Mouse (Mus musculus): ENCODE results near the gene Brms1. TPM values are rescaled to one million over a fixed set of nuclear protein-coding genes. Genes with fewer than 3 reads are reported as not detected.

The Brms1 gene
- total RNA-seq, 4 experiments from 2014 or later = 13.0 to 17.6 (median 15.6) TPM

DNA sequence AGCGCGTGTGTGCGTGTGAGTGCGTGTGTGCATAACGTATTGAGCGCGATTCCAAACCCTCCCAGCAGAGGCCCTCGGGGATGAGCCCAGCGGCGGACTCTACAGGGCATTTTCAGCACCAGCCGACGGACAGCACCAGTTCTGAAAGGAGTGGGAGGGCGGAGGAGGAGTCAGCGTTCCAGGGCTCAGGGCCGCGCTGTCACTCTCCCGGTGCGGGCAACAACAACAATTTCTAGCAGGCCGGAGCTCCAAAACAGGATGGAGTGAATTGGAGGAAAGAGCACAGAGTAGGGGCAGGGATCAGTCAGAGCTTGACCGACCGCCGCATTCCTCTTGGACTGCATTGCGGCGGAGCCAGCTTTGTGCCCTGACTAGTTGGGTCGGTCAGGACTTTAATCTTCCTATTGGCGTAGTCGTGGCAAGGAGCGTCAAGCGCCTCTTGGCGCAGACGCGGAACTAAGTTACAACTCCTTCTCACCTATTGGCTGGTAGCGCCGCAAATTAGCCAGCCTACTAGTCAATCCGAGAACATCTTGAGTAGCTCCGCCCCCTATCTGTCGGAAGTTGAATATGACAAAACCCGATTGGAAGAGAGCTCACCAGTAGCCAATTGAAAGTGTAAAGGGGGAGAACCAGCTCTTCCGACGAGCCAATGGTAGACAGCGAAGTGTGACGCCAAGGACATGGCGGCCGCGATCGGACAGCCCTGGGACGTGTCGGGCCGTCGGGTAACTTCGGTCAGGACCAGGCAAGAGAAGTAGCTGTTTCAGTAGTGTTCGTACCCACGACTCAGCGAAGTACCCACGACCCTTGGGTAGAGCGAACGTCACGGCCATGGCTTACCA, 47.0 kb downstream of the Brms1 start, which contains the start of gene Yif1a:
Gene Yif1a (plus strand): TSS at position 655 of the 845 bp plus-strand sequence.
- peak; percentile 98 for DNase-seq (ENCODE audit: low spot score)

- no peak for DNase-seq (ENCODE audit: low spot score)
These were observed 48.2 kb downstream of the Brms1 start for GRCm38 (mm10) chr19:5089324-5089723.

DNA sequence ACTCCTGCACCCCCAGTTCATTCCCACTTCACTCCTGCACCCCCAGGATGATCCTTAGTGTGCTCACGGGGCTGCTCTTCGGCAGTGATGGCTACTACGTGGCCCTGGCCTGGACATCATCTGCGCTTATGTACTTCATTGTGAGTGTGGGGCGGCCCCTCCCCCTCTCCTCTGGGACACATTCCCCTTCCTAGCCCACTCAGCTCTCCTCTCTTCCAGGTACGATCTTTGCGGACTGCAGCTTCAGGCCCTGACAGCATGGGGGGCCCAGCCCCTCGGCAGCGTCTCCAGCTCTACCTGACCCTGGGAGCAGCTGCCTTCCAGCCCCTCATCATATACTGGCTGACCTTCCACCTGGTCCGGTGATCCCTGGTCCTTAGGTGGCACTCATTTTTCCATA, 50.9 kb downstream of the Brms1 start:
- DNase-seq (ENCODE audit: low spot score) = no peak

DNA sequence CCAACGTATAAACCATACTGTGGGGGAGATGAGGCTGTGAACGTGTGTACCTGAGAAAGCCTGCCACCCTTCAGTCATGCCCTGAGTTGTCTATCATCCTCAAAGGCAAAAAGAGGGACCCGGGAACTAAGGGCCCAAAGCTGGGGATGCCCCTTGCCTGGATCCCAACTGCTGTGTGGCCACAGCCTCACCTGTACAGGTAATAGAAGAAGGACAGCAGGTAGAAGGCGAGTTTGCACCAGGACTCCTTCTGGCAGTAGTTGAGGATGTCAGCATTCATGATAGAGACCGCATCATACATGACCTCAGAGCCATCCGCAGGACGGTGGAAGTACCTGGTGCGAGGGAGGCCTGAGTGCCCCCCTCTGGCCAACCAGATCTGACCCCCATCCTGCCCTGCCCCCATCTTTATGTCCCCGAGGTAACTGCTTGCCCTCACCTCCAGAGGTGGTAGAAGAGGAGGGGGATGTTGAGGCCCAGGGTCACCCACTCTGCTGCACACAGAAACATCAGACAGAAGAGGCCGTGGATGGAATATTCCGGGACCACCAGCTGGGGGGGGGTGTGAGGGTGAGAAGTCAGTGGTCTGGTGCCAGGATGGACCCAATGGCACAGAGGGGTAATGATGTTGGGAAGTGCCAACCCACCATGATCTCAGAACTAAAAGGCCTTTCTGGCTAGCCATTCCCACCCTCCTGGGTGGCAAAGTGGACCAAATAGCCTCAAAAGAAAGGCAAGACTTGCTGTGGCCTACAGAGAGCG, 52.5 kb downstream of the Brms1 start:
- no peak for DNase-seq (ENCODE audit: low spot score)

- DNase-seq (ENCODE audit: low spot score) = peak; percentile 80
These were observed 53.1 kb downstream of the Brms1 start for GRCm38 (mm10) chr19:5094243-5094632.

DNA sequence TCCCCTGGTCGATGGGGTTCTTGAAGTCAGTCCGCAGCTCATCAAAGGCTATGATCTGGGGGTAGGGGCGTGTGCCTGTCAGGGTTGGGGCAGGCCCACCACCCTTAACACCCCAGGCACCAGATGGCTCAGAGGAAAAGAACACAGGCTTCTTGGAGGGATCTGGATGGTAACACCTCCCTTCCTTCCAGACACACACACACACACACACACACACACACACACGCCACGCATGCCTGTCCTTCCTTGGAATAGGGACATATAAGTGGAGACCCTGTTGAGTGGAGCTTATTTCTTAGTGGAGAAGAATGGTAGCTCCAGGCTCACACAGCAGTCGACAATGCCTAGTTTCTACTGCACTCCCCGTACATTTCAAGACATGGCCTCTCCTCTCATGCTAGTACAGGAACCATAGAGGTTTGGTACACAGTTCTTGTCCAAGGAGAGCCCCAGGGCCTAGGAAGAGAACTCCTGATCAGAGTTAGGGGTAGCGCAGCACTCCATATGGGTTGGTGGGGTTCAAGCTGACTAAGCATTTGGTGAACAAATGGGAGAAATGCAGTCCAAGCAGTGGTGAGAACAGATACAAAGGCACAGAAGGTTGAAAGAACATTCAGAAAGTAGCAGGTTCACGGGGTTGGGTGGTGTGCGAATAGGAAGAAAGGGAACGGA, 53.7 kb downstream of the Brms1 start:
- no peak for DNase-seq (ENCODE audit: low spot score)

- no peak for DNase-seq (ENCODE audit: low spot score)
These were observed 54.8 kb downstream of the Brms1 start for GRCm38 (mm10) chr19:5095887-5096474.

- DNase-seq (ENCODE audit: low spot score) = no peak
These were observed 56.6 kb downstream of the Brms1 start for GRCm38 (mm10) chr19:5097521-5098362.

- DNase-seq (ENCODE audit: low spot score) = no peak
These were observed 57.4 kb downstream of the Brms1 start, which contains the start of gene Cnih2 for GRCm38 (mm10) chr19:5098363-5099143. TSS of gene Cnih2 (minus strand) at chr19:5098521.

Other genes with a start within 250 kb of the Brms1 start
- 10 to 100 TPM; 38.2 to 44.5 (median 43.4) TPM for gene Rbm4, start 247.5 kb upstream of the Brms1 start, total RNA-seq (2022)
- 10 to 100 TPM; 10.8 to 23.0 (median 16.2) TPM for gene Gm21992, start 229.7 kb upstream of the Brms1 start, total RNA-seq (2022)
- 10 to 100 TPM; 16.4 to 23.3 (median 17.3) TPM for gene Rbm14, start 229.7 kb upstream of the Brms1 start, total RNA-seq (2022)
- 10 to 100 TPM; 22.2 to 32.1 (median 28.6) TPM for gene Ccs, start 202.0 kb upstream of the Brms1 start, total RNA-seq (2022)
- under 1 TPM in 2 of 4 experiments, not detected in 2; 0.09 to 0.14 TPM for gene Ccdc87, start 202.0 kb upstream of the Brms1 start, total RNA-seq (2022)
- 10 to 100 TPM; 77.7 to 86.2 (median 81.6) TPM for gene Ctsf, start 186.2 kb upstream of the Brms1 start, total RNA-seq (2022)
- 1 to 10 TPM; 2.0 to 4.3 (median 2.6) TPM for gene Actn3, start 163.4 kb upstream of the Brms1 start, total RNA-seq (2022)
- 1 to 10 TPM; 2.8 to 4.2 (median 3.4) TPM for gene Zdhhc24, start 162.7 kb upstream of the Brms1 start, total RNA-seq (2022)
- gene Bbs1, start 134.7 kb upstream of the Brms1 start, total RNA-seq (2022) = 1 to 10 TPM; 2.6 to 3.2 (median 2.9) TPM
- gene Dpp3, start 113.1 kb upstream of the Brms1 start, total RNA-seq (2022) = 10 to 100 TPM; 17.0 to 20.0 (median 18.3) TPM
- 1 to 10 TPM; 3.8 to 7.6 (median 5.2) TPM for gene Peli3, start 98.2 kb upstream of the Brms1 start, total RNA-seq (2022)
- 10 to 100 TPM; 62.8 to 74.0 (median 69.9) TPM for gene Mrpl11, start 79.2 kb upstream of the Brms1 start, total RNA-seq (2022)
- under 1 TPM in 1 of 4 experiments, not detected in 3; 0.08 TPM for gene Npas4, start 51.0 kb upstream of the Brms1 start, total RNA-seq (2022)
- 10 to 100 TPM in 2 of 4 experiments, 1 to 10 TPM in 2; 8.8 to 11.9 (median 10.6) TPM for gene Slc29a2, start 17.5 kb upstream of the Brms1 start, total RNA-seq (2022)
- 10 to 100 TPM; 45.0 to 47.2 (median 45.6) TPM for gene B4gat1, start 2.5 kb upstream of the Brms1 start, total RNA-seq (2022)
- 1 to 10 TPM; 2.4 to 3.4 (median 2.6) TPM for gene AC124502.3, start 2.5 kb upstream of the Brms1 start, total RNA-seq (2022)
- gene Rin1, start 9.1 kb downstream of the Brms1 start, total RNA-seq (2022) = 1 to 10 TPM in 3 of 4 experiments, under 1 TPM in 1; 0.79 to 2.6 (median 2.0) TPM
- 1 to 10 TPM; 6.8 to 9.3 (median 8.7) TPM for gene Cd248, start 26.7 kb downstream of the Brms1 start, total RNA-seq (2022)
- 1 to 10 TPM; 2.1 to 3.9 (median 3.2) TPM for gene Tmem151a, start 44.2 kb downstream of the Brms1 start, total RNA-seq (2022)
- 100 to 1,000 TPM; 104 to 113 (median 111) TPM for gene Yif1a, start 47.2 kb downstream of the Brms1 start, total RNA-seq (2022)
- under 1 TPM in 2 of 4 experiments, not detected in 2; 0.19 to 0.27 TPM for gene Cnih2, start 57.2 kb downstream of the Brms1 start, total RNA-seq (2022)
- gene Rab1b, start 65.7 kb downstream of the Brms1 start, total RNA-seq (2022) = 100 to 1,000 TPM; 185 to 214 (median 210) TPM
- 10 to 100 TPM; 52.1 to 60.3 (median 58.6) TPM for gene Klc2, start 77.2 kb downstream of the Brms1 start, total RNA-seq (2022)
- gene Pacs1, start 231.8 kb downstream of the Brms1 start, total RNA-seq (2022) = 10 to 100 TPM; 18.6 to 21.9 (median 20.8) TPM